Mouse (Mus musculus): ENCODE results near the gene Zdhhc3. TPM values are rescaled to one million over a fixed set of nuclear protein-coding genes. Genes with fewer than 3 reads are reported as not detected.

Zdhhc3 gene
- polyA plus RNA-seq (2015; fragmentation: Nextera tagmentation; extraction: Ambion mirVana): 75.8 and 76.9 TPM in 2 replicates

GRCm38 (mm10) chr9:123112805-123113521, at the start of gene Zdhhc3, which contains the start of gene Exosc7:
Zdhhc3 (minus strand) TSS chr9:123113205.
Exosc7 (plus strand) TSS chr9:123113215.
- Histone ChIP-seq H3K4me3 (ENCODE audit: low read length) (peak within 1 kb of the TSS; percentile 88), H3K27me3 (replicated peaks; ENCODE audit: control insufficient read depth, insufficient read depth, low read length) (no peaks in the 10 kb centered on the region), H3K27ac (ENCODE audit: low read length) (peak within 1 kb of the TSS; percentile 95), H3K9ac (ENCODE audit: low read depth, low read length) (peak within 1 kb of the TSS; percentile 95), H3K36me3 (ENCODE audit: control insufficient read depth, insufficient read depth, low read length) (no peaks in the 10 kb centered on the region), H3K4me2 (ENCODE audit: low read depth, low read length) (peak within 1 kb of the TSS; percentile 75), H3K9me3 (ENCODE audit: control insufficient read depth, low read length) (no peaks in the 10 kb centered on the region), H3K4me1 (ENCODE audit: control insufficient read depth, insufficient read depth, low read length) (peaks cover 16% of the 10 kb centered on the region)
- peak; percentile 93 for ATAC-seq
- WGBS: under 1% methylated on average over 79 of the region's 79 CpGs

GRCm38 (mm10) chr9:123161792-123162191, 48.8 kb upstream of the Zdhhc3 start:
- Histone ChIP-seq H3K4me3 (ENCODE audit: low read length) (no peak overlapping the region), H3K4me2 (ENCODE audit: low read depth, low read length) (no peak overlapping the region), H3K27ac (ENCODE audit: low read length) (no peak overlapping the region), H3K36me3 (ENCODE audit: control insufficient read depth, insufficient read depth, low read length) (no peaks in the 10 kb centered on the region), H3K4me1 (ENCODE audit: control insufficient read depth, insufficient read depth, low read length) (0 out of 2 replicates have a peak, but pooled peaks cover 3% of the 10 kb centered on the region), H3K9ac (ENCODE audit: low read depth, low read length) (no peak overlapping the region), H3K9me3 (ENCODE audit: control insufficient read depth, low read length) (no peaks in the 10 kb centered on the region), H3K27me3 (replicated peaks; ENCODE audit: control insufficient read depth, insufficient read depth, low read length) (no peaks in the 10 kb centered on the region)
- 59% methylated on average over 2 of the region's 2 CpGs for WGBS
- no peak for ATAC-seq

GRCm38 (mm10) chr9:123159330-123159729, 46.3 kb upstream of the Zdhhc3 start:
- Histone ChIP-seq H3K4me1 (ENCODE audit: control insufficient read depth, insufficient read depth, low read length) (0 out of 2 replicates have a peak, but pooled peaks cover 5% of the 10 kb centered on the region), H3K27me3 (replicated peaks; ENCODE audit: control insufficient read depth, insufficient read depth, low read length) (no peaks in the 10 kb centered on the region), H3K9me3 (ENCODE audit: control insufficient read depth, low read length) (no peaks in the 10 kb centered on the region), H3K4me3 (ENCODE audit: low read length) (no peak overlapping the region), H3K27ac (ENCODE audit: low read length) (no peak overlapping the region), H3K4me2 (ENCODE audit: low read depth, low read length) (no peak overlapping the region), H3K36me3 (ENCODE audit: control insufficient read depth, insufficient read depth, low read length) (no peaks in the 10 kb centered on the region), H3K9ac (ENCODE audit: low read depth, low read length) (no peak overlapping the region)
- 60% methylated on average over 7 of the region's 7 CpGs for WGBS
- ATAC-seq: no peak

GRCm38 (mm10) chr9:123158125-123158836, 45.3 kb upstream of the Zdhhc3 start:
- 55% methylated on average over 8 of the region's 8 CpGs for WGBS
- H3K9ac ChIP-seq (ENCODE audit: low read depth, low read length): no peak overlapping the region
- no peak overlapping the region for H3K4me3 ChIP-seq (ENCODE audit: low read length)
- ATAC-seq: no peak
- H3K4me2 ChIP-seq (ENCODE audit: low read depth, low read length): no peak overlapping the region
- no peaks in the 10 kb centered on the region for H3K36me3 ChIP-seq (ENCODE audit: control insufficient read depth, insufficient read depth, low read length)
- H3K9me3 ChIP-seq (ENCODE audit: control insufficient read depth, low read length): no peaks in the 10 kb centered on the region
- no peaks in the 10 kb centered on the region for H3K27me3 ChIP-seq (replicated peaks; ENCODE audit: control insufficient read depth, insufficient read depth, low read length)
- no peak overlapping the region for H3K27ac ChIP-seq (ENCODE audit: low read length)
- 0 out of 2 replicates have a peak, but pooled peaks cover 5% of the 10 kb centered on the region for H3K4me1 ChIP-seq (ENCODE audit: control insufficient read depth, insufficient read depth, low read length)

- Histone ChIP-seq H3K4me1 (ENCODE audit: control insufficient read depth, insufficient read depth, low read length) (0 out of 2 replicates have a peak, but pooled peaks cover 5% of the 10 kb centered on the region), H3K4me3 (ENCODE audit: low read length) (no peak overlapping the region)
Observed at GRCm38 (mm10) chr9:123157699-123158098, 44.7 kb upstream of the Zdhhc3 start.

GRCm38 (mm10) chr9:123156910-123157361, 43.9 kb upstream of the Zdhhc3 start:
- peak; percentile 61 for ATAC-seq
- Histone ChIP-seq H3K9me3 (ENCODE audit: control insufficient read depth, low read length) (no peaks in the 10 kb centered on the region), H3K4me2 (ENCODE audit: low read depth, low read length) (peak overlapping the region; percentile 33; the same call in 1 of the 2 replicates), H3K27ac (ENCODE audit: low read length) (no peak overlapping the region), H3K27me3 (replicated peaks; ENCODE audit: control insufficient read depth, insufficient read depth, low read length) (no peaks in the 10 kb centered on the region), H3K36me3 (ENCODE audit: control insufficient read depth, insufficient read depth, low read length) (no peaks in the 10 kb centered on the region), H3K4me3 (ENCODE audit: low read length) (peak overlapping the region; percentile 18), H3K9ac (ENCODE audit: low read depth, low read length) (peak overlapping the region; percentile 40; the same call in 1 of the 2 replicates), H3K4me1 (ENCODE audit: control insufficient read depth, insufficient read depth, low read length) (peaks cover 7% of the 10 kb centered on the region; the same call in 1 of the 2 replicates)
- WGBS: 28% methylated on average over 30 of the region's 30 CpGs

More at GRCm38 (mm10) chr9:123157699-123158098, 44.7 kb upstream of the Zdhhc3 start:
- no peak overlapping the region for H3K4me2 ChIP-seq (ENCODE audit: low read depth, low read length)
- H3K27me3 ChIP-seq (replicated peaks; ENCODE audit: control insufficient read depth, insufficient read depth, low read length): no peaks in the 10 kb centered on the region
- H3K9ac ChIP-seq (ENCODE audit: low read depth, low read length): no peak overlapping the region
- H3K27ac ChIP-seq (ENCODE audit: low read length): no peak overlapping the region
- H3K36me3 ChIP-seq (ENCODE audit: control insufficient read depth, insufficient read depth, low read length): no peaks in the 10 kb centered on the region
- ATAC-seq: 0 out of 2 replicates have a peak, but pooled peaks have one; percentile 17
- H3K9me3 ChIP-seq (ENCODE audit: control insufficient read depth, low read length): no peaks in the 10 kb centered on the region

- Histone ChIP-seq H3K4me1 (ENCODE audit: control insufficient read depth, insufficient read depth, low read length) (peaks cover 7% of the 10 kb centered on the region; the same call in 1 of the 2 replicates), H3K4me3 (ENCODE audit: low read length) (no peak overlapping the region), H3K27me3 (replicated peaks; ENCODE audit: control insufficient read depth, insufficient read depth, low read length) (no peaks in the 10 kb centered on the region), H3K9ac (ENCODE audit: low read depth, low read length) (no peak overlapping the region), H3K9me3 (ENCODE audit: control insufficient read depth, low read length) (no peaks in the 10 kb centered on the region), H3K36me3 (ENCODE audit: control insufficient read depth, insufficient read depth, low read length) (no peaks in the 10 kb centered on the region), H3K27ac (ENCODE audit: low read length) (no peak overlapping the region), H3K4me2 (ENCODE audit: low read depth, low read length) (no peak overlapping the region)
- ATAC-seq: no peak
- WGBS: 96% methylated on average over 2 of the region's 2 CpGs
Observed at GRCm38 (mm10) chr9:123153121-123153520, 40.1 kb upstream of the Zdhhc3 start.

- Histone ChIP-seq H3K4me1 (ENCODE audit: control insufficient read depth, insufficient read depth, low read length) (peaks cover 6% of the 10 kb centered on the region; the same call in 1 of the 2 replicates), H3K9me3 (ENCODE audit: control insufficient read depth, low read length) (no peaks in the 10 kb centered on the region), H3K36me3 (ENCODE audit: control insufficient read depth, insufficient read depth, low read length) (no peaks in the 10 kb centered on the region), H3K9ac (ENCODE audit: low read depth, low read length) (no peak overlapping the region), H3K4me3 (ENCODE audit: low read length) (no peak overlapping the region), H3K27me3 (replicated peaks; ENCODE audit: control insufficient read depth, insufficient read depth, low read length) (no peaks in the 10 kb centered on the region), H3K27ac (ENCODE audit: low read length) (no peak overlapping the region), H3K4me2 (ENCODE audit: low read depth, low read length) (no peak overlapping the region)
- peak; percentile 55 for ATAC-seq
- WGBS: 48% methylated on average over 3 of the region's 3 CpGs
Observed at GRCm38 (mm10) chr9:123152026-123152425, 39.0 kb upstream of the Zdhhc3 start.

- Histone ChIP-seq H3K9me3 (ENCODE audit: control insufficient read depth, low read length) (no peaks in the 10 kb centered on the region), H3K4me3 (ENCODE audit: low read length) (no peak overlapping the region), H3K9ac (ENCODE audit: low read depth, low read length) (no peak overlapping the region), H3K4me2 (ENCODE audit: low read depth, low read length) (no peak overlapping the region), H3K27ac (ENCODE audit: low read length) (no peak overlapping the region), H3K27me3 (replicated peaks; ENCODE audit: control insufficient read depth, insufficient read depth, low read length) (no peaks in the 10 kb centered on the region), H3K4me1 (ENCODE audit: control insufficient read depth, insufficient read depth, low read length) (peaks cover 2% of the 10 kb centered on the region; the same call in 1 of the 2 replicates), H3K36me3 (ENCODE audit: control insufficient read depth, insufficient read depth, low read length) (no peaks in the 10 kb centered on the region)
- WGBS: 42% methylated on average over 1 of the region's 1 CpGs
- ATAC-seq: no peak
Observed at GRCm38 (mm10) chr9:123151561-123151960, 38.6 kb upstream of the Zdhhc3 start.

Data from intestine, embryonic 16.5 days (tissue).